Mouse (Mus musculus) stomach, embryonic 15.5 days (tissue): ENCODE measurements around the gene Negr1. TPM values are rescaled to one million over a fixed set of nuclear protein-coding genes. Genes with fewer than 3 reads are reported as not detected.

Source experiments
- ATAC-seq: fragments of 200-750 bp; cut with Nextera tagmentation; 2 replicates; pipeline ENCODE4 v1.8.0; 2017; ENCODE audit warnings: low read depth, moderate number of reproducible peaks, moderate TSS enrichment; ENCODE audit not compliant: insufficient read depth, low FRiP score
- H3K27ac ChIP-seq: fragments of 300-500 bp; sonication (generic); 2 replicates; pipeline ENCODE4 v1.5.1; 2015; ENCODE audit warnings: mild to moderate bottlenecking, inconsistent platforms
- H3K27me3 ChIP-seq: fragments of 300-500 bp; sonication (generic); replicated peaks from 2 replicates; pipeline ENCODE4 v1.6.1; 2015; ENCODE audit warnings: inconsistent platforms
- H3K36me3 ChIP-seq: fragments of 300-500 bp; sonication (generic); 2 replicates; pipeline ENCODE4 v1.6.1; 2015; ENCODE audit warnings: inconsistent platforms
- H3K4me1 ChIP-seq: fragments of 300-500 bp; sonication (generic); 2 replicates; pipeline ENCODE4 v1.6.1; 2015; ENCODE audit warnings: inconsistent platforms
- H3K4me2 ChIP-seq: fragments of 300-500 bp; sonication (generic); 2 replicates; pipeline ENCODE4 v1.6.1; 2015; ENCODE audit warnings: mild to moderate bottlenecking, inconsistent platforms
- H3K4me3 ChIP-seq: fragments of 300-500 bp; sonication (generic); replicated peaks from 2 replicates; pipeline ENCODE4 v1.5.1; 2015; ENCODE audit warnings: inconsistent platforms
- H3K9ac ChIP-seq: fragments of 300-500 bp; sonication (generic); 2 replicates; pipeline ENCODE4 v1.6.1; 2015; ENCODE audit warnings: inconsistent platforms
- H3K9me3 ChIP-seq: fragments of 300-500 bp; sonication (generic); 2 replicates; pipeline ENCODE4 v1.6.1; 2016; ENCODE audit warnings: inconsistent platforms
- WGBS: fragments of 180-500 bp; shearing (Covaris S2); methylation state at CpG from one replicate; pipeline ENCODE4 v1.1.7; 2015; 5-methylcytosine and 5-hydroxymethylcytosine counted together
- polyA plus RNA-seq: library from polyadenylated mRNA; unstranded; fragments of >200 nt; fragmentation: Nextera tagmentation; extraction: Ambion mirVana; gene quantifications from 2 replicates; pipeline ENCODE4 v1.2.1, GENCODE M21; 2015

The Negr1 gene
- polyA plus RNA-seq, 1 experiment from 2014 or later, result 3.8 TPM

DNA sequence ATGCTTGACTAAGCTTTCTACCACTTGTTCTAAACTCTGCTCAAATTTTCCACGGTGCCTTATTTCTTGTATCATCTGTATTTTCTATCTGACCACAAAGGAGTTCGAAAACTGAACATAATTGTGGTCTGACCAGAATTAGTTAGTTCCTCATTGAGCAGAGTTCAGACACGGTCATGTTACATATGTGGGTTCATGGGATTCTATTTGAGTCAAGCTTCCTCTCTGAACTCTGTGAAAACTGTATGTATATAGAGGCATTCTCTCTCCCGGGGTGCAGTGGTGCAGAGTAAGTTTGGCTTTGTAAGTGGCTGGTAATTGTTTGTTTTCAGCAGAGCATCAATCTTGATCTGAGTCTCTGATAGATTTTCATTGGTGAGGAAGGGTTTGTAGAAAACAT is 735.6 kb downstream of the Negr1 start:
- Histone ChIP-seq H3K9me3 (no peaks in the 10 kb centered on the region), H3K27me3 (no peaks in the 10 kb centered on the region), H3K36me3 (no peaks in the 10 kb centered on the region), H3K9ac (no peak overlapping the region), H3K4me2 (no peak overlapping the region), H3K4me3 (no peak overlapping the region), H3K4me1 (no peaks in the 10 kb centered on the region), H3K27ac (no peak overlapping the region)
- 68% methylated on average over 4 of the region's 4 CpGs for WGBS
- ATAC-seq, result no peak

- ATAC-seq, result no peak
- 68% methylated on average over 4 of the region's 4 CpGs for WGBS
- H3K4me2 ChIP-seq, result no peak overlapping the region
- H3K9me3 ChIP-seq, result no peaks in the 10 kb centered on the region
- no peaks in the 10 kb centered on the region for H3K36me3 ChIP-seq
- H3K4me3 ChIP-seq, result no peak overlapping the region
- no peak overlapping the region for H3K9ac ChIP-seq
- no peak overlapping the region for H3K27ac ChIP-seq
- no peaks in the 10 kb centered on the region for H3K27me3 ChIP-seq
- H3K4me1 ChIP-seq, result no peaks in the 10 kb centered on the region
Observed at GRCm38 (mm10) chr3:157303430-157304116, 742.0 kb downstream of the Negr1 start.

DNA sequence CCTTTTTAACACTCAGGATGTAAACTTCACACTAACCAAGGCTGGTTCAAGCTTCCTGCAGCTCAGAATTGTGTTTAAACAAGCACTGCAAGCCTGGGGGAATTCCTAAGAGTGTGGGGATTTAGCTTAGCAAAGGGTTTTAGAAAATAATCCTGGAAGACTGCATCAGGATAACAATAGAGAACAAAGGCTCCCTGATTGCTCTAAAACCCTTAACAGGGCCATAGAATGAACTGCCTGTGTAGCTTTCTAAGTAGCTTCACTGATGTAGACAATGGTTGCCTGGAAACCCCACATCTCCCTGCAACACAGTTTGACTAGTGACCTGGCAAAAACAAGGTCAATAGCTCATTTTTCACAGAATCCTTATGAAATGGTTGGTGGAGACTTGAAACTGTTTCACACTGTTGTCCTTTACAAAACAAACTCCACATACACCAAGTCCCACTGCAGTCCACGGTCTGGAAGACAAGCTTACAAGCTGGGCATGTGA is 759.5 kb downstream of the Negr1 start:
- Histone ChIP-seq H3K9ac (no peak overlapping the region), H3K4me3 (no peak overlapping the region), H3K4me2 (no peak overlapping the region), H3K9me3 (no peaks in the 10 kb centered on the region), H3K27ac (no peak overlapping the region), H3K27me3 (no peaks in the 10 kb centered on the region), H3K36me3 (no peaks in the 10 kb centered on the region), H3K4me1 (no peaks in the 10 kb centered on the region)
- WGBS, result 53% methylated on average over 1 of the region's 1 CpGs
- no peak for ATAC-seq

DNA sequence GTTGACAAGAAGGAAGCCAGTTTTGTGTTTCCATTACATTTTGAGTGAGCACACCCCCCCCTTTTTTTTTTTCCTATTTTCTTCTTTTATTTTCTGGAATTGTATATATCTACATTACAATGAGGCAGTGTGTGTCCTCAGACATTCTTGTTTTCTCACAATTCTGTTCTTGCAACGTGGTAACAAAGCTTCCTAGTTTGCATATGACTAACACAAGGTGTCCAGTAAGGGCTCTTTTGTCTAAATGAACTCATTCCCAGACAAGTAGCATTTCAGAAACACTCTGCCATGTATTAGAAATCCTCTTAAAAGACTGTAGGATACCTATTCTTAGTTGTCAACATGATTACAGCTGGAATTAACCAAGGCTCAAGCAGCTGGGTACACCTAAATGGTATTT is 760.2 kb downstream of the Negr1 start:
- Histone ChIP-seq H3K4me3 (no peak overlapping the region), H3K36me3 (no peaks in the 10 kb centered on the region), H3K4me1 (no peaks in the 10 kb centered on the region), H3K4me2 (no peak overlapping the region), H3K27ac (no peak overlapping the region), H3K27me3 (no peaks in the 10 kb centered on the region), H3K9me3 (no peaks in the 10 kb centered on the region), H3K9ac (no peak overlapping the region)
- no peak for ATAC-seq
- 44% methylated on average over 1 of the region's 1 CpGs for WGBS

DNA sequence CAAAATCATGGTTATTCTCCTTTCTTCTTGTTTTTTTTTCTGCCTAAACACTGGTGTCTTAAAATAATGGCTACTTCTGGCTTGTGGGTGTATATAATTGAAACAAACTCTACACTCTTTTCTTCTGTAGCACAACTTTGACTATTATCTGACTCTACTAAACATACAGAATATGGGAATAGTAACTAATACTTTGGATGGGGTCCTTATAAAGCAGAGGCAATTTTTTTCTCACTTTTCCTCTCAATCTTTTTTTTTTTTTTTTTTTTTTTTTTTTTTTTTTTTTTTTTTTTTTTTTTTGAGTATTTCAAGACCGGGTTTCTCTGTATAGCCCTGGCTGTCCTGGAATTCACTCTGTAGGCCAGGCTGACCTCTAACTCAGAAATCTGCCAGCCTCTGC is 772.6 kb downstream of the Negr1 start:
- no peak for ATAC-seq
- Histone ChIP-seq H3K4me3 (no peak overlapping the region), H3K9me3 (no peaks in the 10 kb centered on the region), H3K36me3 (no peaks in the 10 kb centered on the region), H3K4me1 (no peaks in the 10 kb centered on the region), H3K27me3 (no peaks in the 10 kb centered on the region), H3K27ac (no peak overlapping the region), H3K4me2 (no peak overlapping the region), H3K9ac (no peak overlapping the region)
- 79% methylated on average over 1 of the region's 1 CpGs for WGBS

DNA sequence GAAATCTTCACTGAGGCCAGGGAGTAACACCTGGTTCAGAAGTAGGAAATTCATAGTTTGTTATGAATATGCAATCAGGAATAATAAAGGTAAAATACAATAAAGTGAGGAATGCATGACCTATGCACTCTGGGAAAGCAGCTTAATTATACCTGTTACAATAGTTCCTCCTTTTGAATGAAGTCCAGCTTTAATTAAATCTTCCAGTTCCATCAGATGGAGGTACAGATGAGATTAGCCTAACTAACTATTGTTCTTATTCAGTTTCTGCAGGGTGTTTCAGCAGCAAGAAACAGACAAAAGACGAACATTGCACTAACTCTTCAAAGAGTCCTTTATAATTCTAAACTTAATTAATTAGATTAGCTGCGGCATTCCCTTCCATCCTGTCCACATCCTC is 787.9 kb downstream of the Negr1 start:
- Histone ChIP-seq H3K9ac (no peak overlapping the region), H3K36me3 (no peaks in the 10 kb centered on the region), H3K27ac (no peak overlapping the region), H3K9me3 (no peaks in the 10 kb centered on the region), H3K27me3 (no peaks in the 10 kb centered on the region), H3K4me3 (no peak overlapping the region), H3K4me1 (no peaks in the 10 kb centered on the region), H3K4me2 (no peak overlapping the region)
- ATAC-seq, result no peak
- WGBS, result 73% methylated on average over 2 of the region's 2 CpGs

- Histone ChIP-seq H3K9ac (no peak overlapping the region), H3K4me1 (no peaks in the 10 kb centered on the region), H3K9me3 (no peaks in the 10 kb centered on the region), H3K4me2 (no peak overlapping the region), H3K27ac (no peak overlapping the region), H3K4me3 (no peak overlapping the region), H3K27me3 (no peaks in the 10 kb centered on the region), H3K36me3 (no peaks in the 10 kb centered on the region)
- ATAC-seq, result peak; percentile 78
- 43% methylated on average over 3 of the region's 3 CpGs for WGBS
Observed at GRCm38 (mm10) chr3:157358905-157359304, 797.3 kb downstream of the Negr1 start.

GRCm38 (mm10) chr3:157359840-157360239 is 798.2 kb downstream of the Negr1 start:
- WGBS, result 71% methylated on average over 6 of the region's 6 CpGs
- no peak for ATAC-seq
- Histone ChIP-seq H3K9me3 (no peaks in the 10 kb centered on the region), H3K27me3 (no peaks in the 10 kb centered on the region), H3K27ac (no peak overlapping the region), H3K4me3 (no peak overlapping the region), H3K4me2 (no peak overlapping the region), H3K36me3 (no peaks in the 10 kb centered on the region), H3K4me1 (no peaks in the 10 kb centered on the region), H3K9ac (no peak overlapping the region)
